Mouse (Mus musculus) adrenal gland, adult 2 months (tissue): ENCODE results near the gene Crim1. TPM values are rescaled to one million over a fixed set of nuclear protein-coding genes. Genes with fewer than 3 reads are reported as not detected.

Experiments
- DNase-seq: peaks from one replicate; pipeline ENCODE4 v3.0.0; 2021
- polyA plus RNA-seq: library from polyadenylated mRNA; depleted of rRNA; stranded (reverse); fragments of >200 nt; gene quantifications from 2 replicates; pipeline ENCODE4 v1.2.3, GENCODE M21; 2012
- total RNA-seq, 2 experiments: library from RNA; stranded (reverse); gene quantifications; 2 replicates each; pipeline ENCODE4 v1.2.3; 2021

Crim1 gene
- total and polyA plus RNA-seq, 3 experiments: 18.8 to 32.5 (median 30.8) TPM

DNA sequence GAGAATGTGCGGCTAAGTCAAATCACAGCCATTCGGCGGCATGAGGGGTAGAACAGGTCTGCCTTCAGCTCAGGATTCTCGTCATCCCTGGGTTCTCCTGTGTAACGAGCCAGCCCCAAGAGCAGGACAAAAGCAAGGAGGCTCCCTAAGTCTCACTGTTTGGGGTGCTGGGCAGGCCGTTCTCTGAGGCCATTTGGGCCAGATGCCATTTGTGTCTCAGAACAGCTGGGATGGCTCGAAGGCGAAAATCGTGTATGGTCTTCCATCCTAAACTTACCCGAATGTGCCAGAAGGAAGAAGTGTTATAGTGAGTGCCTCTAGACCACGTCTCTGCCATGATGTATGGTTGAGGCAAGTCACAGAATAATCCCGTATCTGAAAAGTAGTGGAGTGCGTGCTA, 86.0 kb downstream of the Crim1 start:
- DNase-seq: no peak

DNA sequence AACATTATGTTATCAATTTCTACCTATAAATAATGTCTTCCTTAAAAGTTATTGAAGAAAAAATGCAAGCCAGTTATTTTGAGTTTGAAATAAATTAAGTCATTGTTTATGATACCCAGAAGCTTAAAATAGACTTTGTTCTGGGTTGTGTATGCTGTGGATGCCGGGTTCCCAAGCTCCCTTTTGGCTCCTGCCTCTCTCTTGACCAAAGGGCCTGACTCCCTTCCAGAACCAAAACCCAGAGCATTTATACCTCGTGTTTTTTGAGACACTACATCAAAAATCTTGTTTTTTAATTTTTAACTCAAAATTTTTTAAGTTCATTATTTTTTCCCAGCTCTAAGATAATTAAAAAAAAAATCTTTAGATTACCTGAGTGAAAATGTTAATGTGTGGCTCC, 87.3 kb downstream of the Crim1 start:
- no peak for DNase-seq

DNA sequence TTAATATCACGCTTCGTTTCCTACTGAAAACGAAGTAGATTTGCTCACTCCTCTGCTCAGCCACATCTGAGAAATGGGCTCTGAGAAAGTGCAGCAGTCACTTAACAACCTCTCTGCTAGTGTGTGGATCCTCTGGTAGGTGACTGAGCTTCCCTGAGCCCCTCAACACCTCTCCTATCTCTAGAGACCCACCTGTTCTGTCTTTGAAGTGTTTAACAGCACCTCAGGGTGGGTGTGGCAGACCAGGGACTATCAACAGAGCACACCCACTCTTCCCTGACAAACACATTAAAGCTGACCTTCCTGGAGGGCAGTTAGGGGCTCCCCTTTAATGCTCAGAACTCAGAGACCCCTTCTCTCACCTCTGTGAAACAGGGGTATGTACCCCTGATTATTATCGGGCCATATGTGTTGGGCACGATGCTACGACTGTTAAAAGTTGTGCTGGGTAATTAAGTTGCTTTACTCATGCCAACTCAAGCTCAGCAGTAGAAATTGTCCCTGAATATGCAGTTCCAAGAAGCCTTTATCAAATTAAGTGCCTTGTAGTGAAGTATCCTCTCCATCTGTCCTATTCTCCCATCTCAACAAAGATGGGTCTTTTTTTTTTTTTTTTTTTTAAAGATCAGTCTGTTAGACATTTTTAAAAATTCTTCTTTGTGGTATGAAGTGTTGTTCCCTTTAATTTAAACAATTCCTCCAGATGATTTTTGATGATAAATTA, 90.3 kb downstream of the Crim1 start:
- DNase-seq: no peak

DNA sequence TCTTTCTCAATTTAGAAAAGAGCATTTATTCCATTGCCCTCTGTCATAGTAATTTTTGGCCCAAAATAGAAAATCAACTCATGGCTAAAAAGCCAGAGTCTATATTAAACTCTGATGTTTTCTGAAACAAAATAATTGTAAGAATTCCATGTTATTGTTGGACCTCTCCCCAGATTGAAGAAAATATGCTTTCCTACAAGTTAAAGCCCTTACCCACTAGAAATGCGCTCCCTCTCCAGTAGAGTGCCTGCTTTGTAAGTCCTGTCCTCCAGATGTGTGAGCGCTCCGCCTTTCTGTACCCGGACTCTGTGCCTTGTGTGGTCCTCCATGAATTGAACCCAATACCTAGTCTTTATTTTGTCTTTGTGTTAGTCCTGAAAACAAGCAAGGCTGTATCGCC, 91.0 kb downstream of the Crim1 start:
- no peak for DNase-seq

DNA sequence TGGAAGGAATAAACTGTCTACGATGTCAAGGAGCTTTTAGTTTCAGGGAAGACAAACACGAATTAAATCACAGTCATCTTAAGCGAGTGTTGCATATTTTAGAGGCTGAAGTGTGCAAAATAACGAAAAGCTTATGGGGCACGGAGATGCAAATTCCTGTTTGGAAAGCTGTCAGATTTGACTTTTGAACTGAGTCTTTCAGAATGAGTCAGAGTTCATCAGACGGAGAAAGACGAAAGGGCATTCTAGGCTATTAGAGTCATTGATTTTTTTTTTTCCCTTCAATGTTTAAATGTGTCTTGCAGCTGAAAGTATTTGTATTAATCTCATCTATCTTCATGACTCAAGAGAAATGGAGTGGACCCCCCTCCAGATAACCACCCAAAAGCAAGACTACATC, 92.3 kb downstream of the Crim1 start:
- DNase-seq: no peak

DNA sequence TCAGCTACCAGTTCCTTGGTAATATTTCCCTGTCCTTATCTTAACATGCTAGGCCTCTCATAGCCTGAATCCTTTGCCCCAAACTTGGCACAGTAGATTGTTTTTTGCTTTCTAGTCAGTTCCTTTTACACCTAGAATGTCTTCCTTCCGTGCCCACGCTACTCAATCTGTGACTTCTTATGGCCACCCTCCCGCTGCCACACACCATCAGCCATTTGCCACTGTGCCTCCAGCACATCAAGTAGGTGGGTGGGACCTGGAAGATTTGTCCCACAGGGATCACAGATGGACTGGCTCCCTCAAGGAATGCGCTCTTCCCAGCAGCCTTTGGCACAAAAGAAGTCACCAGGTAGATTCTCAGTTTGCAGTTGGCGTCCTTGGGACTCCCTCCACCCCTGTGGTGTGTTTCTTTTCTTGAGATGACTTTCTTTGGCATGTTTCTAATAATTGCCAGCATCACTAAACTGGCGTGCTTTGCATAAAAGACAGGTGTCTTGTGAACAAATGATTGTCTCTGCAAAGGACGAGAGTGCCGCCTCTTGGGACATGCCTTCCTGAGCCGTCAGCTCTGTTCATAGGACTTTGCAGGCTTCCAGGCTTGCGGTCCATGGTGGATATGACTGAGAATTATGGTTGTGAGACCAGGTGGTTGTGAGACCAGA, 92.9 kb downstream of the Crim1 start:
- DNase-seq: no peak

DNA sequence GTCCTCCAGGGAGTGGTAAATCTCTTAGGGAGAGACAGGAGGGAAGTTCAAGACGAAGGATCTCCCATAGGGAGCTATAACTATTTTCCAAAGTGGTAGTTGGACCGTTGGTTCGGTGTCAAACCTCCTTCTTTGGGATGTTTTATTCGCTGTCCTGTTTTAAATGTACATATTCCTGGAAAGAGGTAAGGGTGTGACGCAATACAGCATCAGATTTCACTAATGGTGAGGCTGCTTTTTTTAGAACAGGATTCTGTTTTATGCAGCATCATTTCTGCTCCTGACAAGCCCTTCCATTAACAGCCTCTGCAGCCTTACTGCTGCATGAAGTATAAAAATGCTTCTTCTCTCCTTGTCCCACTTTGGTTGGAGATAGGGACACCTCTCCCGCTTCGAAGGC, 95.9 kb downstream of the Crim1 start:
- no peak for DNase-seq

DNA sequence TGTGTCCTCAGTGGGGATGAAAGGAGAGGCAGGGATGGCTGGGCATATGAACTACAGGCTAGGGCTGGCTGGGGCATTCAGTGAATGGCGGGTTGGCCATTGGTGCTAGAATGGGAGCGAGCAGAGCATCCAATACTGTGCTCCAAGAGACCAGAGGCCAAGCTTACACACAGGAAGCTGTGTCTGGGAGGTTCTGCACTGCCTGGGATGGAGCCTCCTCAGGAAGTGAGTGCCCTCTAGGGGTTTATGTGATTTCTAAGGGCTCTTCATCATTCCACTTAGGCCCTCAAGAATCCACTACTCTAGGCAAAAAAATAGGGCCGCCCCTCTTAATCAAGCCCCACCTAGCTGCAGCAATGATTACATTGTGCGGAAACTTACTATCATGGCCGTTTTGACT, 98.1 kb downstream of the Crim1 start:
- DNase-seq: no peak

DNA sequence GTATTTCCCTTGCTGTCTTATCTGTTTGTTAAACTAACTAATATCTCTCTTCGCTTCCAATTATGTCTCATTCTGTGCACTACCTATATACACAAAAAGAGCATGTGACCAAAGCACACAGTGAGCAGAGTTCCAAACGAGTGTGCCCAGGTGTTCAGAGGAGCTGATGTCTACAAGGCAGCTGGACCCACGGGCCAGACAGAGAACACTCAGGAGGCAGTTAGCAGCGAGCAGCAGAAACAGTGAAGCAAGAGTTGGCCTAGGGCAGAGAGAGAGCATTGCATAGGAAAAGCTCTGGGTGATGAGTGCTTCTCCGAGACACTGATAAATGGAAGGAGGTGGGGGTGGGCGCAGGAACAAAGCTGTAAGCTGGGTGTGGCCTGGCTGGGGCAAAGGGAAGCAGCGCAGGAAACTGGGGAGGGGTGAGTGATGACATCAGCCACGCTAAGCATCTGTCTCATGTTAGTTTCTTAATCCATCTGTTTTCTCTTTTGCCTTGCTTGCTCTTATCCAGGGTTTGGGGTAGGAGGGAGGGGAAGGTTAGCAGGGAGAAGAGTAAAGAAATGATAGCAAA, 99.0 kb downstream of the Crim1 start:
- DNase-seq: peak; percentile 13

DNA sequence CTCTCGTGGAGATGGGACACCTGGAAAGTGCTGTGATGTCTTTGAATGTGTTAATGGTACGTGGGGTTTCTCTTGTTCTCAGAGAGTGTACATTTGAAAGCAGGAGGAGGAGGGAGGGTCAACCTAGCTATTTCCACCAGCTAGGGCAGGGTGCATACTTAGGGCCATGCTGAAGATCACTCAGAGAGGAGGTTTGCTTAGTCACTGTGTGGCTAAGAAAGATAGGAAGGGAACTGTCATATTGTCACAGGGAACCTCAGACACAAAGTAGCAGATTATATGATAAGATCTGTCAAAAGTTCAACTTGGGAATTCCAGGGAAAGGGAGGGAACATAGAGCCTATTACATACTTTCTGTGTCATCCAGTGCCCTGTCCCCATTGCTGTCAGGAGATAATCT, 103.0 kb downstream of the Crim1 start:
- DNase-seq: no peak

DNA sequence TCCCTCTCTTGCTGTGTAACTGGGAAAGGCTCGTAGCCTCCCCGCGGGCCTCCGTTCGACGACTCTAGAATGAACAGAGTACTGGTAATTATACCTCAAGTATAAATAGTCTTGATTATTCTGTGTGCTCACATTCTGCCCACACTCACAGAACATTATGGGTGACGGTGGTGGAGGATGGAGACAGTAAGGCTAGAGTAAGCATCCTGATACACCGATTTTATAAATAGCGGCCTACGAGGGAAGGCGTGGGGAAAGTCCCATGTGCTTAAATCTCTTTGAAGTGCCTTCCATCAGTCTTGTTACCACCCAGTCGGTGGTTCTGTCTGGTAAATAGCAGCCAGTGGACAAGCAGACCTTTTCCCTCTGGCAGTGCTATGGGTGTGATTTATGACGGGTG, 104.0 kb downstream of the Crim1 start:
- no peak for DNase-seq

DNA sequence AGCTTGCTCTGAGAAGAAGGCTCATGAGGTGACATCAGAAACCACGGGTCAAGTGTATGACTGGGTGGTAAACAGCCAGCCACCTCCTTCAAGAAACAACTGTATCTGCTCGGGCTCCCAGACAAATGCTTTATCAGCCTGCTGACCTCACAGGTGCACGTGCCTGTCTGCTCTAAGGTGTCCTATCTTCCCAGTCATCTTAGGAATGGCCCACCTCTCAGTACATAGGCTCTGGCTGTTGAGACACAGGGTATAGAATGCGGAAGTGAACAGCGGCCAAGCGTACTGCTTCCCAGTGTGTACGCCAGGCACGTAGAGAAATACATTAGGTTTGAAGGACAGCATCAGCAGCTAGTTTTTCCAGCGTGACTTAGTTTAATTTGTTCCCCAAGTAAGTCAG, 106.4 kb downstream of the Crim1 start:
- DNase-seq: no peak

DNA sequence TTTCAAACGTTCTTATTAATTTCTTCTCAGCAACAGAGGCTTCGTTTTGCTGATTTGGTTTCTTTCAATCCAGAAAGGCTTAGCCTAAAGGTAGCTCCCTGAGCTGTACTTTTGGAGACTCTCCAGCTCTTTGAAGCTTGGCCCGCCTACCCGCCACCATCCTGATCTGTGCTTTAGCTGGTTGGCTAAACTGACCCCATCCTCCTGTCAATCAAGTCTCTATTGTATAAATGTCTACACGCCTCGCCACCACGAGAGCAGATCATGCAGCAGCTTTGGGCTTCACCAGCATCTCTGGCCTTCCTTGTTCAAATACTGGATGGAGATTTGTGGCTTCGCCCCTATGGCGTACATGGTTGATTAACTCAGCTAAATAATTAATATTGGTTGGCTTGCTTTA, 108.2 kb downstream of the Crim1 start:
- no peak for DNase-seq

DNA sequence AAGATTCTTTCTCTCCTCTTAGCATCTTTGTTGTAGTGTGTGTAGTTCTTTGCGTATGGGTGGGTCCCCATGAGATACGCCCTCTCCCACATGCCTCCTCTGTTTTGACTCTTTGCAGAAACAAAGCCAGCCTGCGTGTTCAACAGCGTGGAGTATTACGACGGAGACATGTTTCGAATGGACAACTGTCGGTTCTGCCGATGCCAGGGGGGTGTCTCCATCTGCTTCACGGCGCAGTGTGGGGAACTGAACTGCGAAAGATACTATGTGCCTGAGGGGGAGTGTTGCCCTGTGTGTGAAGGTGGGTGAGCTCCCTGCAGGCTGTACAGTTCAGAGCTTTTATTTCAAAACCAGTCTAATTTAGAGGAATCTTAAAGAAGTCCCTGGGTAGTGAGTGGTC, 113.0 kb downstream of the Crim1 start:
- no peak for DNase-seq

DNA sequence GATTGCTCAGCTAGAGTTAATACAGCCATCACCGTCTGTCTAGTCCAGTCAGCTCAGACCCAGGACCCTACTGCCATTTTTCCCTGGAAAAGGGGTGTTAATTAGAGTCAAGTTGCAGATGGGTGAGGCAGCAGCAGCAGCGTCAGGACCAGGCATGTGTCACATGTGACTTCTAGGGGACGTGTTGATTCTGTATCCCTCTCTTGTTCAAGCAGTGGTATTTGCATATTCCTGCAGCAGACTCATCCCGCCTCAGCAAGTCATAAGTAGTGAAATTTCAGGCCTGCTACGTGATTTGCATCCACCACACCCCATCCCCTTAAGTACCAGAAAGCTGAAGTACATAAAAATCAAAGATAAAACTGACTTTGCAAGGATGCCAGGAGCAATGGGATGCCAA, 113.6 kb downstream of the Crim1 start:
- no peak for DNase-seq

DNA sequence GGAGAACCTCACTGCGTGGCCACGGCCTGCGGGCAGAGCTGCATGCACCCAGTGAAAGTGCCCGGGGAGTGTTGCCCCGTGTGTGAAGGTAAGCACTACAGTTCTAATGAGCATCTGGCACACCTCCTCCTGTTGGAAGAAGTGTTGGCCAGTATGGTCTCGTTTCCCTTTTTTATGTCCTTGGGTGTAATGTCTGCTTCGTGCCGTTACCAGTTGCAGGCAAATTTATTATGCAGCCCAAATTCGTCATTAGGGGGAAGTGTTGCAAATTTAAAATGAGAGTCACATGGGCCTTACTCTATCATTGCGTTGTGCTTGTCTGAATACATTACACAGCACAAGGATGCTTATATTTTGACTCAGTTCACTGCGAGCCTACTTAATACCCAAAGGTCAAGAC, 115.6 kb downstream of the Crim1 start:
- no peak for DNase-seq

DNA sequence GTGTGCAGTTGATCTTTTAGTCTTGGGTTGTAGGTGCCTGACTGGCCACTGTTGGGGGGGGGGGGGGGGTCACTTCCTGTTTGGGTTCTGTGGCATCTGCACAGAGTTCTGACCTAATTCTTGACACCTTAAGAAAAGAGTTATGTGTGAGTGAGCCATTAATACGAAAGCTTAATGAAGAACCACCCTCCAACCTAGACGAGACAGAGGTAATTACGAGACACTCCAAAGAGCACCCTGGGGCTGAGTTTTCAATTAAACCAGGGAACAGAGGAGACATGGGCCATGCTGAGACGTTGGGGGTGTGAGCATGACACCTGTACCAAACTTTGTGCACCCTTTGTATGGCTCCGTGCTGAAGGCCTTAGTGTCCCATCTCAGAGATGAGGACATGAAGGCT, 117.3 kb downstream of the Crim1 start:
- no peak for DNase-seq

DNA sequence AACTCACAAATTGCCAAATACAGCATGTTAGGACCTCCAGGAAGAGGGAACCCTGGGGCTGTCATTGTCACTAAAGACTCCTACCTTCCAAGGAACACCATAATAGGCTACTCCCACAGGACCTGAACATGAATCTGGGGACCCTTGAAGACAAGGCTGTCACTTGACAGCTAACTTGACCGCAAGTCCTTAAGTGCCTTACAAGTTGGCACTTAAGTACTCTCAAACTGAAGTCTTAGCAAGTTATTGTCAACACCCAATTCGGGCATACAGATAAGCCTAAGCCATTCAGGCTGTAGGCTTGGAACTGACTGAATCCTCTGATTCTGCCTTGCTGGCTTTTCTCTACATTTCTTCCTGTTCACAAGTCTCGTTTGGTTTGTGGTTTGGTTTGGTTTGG, 118.8 kb downstream of the Crim1 start:
- no peak for DNase-seq

DNA sequence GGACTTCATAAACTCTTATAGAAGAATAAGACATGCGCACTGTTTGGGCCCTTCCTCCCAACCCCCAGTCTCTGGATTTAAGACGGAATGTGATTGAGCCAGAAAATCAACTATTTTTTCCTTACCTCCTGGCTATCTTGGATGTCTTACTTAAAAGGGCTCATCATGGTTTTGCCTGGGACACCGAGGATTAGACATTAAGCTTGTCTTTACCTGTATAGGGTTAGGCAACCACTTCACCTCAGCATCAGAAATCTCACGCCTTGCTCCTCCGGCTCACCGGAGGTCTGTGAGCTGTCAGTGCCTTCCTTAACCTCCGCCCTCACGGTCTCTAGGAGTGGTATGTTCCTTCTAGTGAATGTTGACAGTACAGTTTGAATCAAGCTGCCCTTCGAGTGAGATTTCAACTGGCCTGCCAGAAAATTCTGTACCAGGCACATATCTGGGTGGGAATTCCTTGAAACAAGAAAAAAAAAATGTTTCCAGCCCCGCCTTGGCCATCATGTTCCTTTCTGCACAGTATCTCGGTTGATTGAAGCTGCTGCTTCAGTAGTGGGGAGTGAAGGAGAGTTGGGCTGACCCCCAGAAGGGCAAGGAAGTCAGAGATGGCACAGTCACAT, 121.3 kb downstream of the Crim1 start:
- no peak for DNase-seq

DNA sequence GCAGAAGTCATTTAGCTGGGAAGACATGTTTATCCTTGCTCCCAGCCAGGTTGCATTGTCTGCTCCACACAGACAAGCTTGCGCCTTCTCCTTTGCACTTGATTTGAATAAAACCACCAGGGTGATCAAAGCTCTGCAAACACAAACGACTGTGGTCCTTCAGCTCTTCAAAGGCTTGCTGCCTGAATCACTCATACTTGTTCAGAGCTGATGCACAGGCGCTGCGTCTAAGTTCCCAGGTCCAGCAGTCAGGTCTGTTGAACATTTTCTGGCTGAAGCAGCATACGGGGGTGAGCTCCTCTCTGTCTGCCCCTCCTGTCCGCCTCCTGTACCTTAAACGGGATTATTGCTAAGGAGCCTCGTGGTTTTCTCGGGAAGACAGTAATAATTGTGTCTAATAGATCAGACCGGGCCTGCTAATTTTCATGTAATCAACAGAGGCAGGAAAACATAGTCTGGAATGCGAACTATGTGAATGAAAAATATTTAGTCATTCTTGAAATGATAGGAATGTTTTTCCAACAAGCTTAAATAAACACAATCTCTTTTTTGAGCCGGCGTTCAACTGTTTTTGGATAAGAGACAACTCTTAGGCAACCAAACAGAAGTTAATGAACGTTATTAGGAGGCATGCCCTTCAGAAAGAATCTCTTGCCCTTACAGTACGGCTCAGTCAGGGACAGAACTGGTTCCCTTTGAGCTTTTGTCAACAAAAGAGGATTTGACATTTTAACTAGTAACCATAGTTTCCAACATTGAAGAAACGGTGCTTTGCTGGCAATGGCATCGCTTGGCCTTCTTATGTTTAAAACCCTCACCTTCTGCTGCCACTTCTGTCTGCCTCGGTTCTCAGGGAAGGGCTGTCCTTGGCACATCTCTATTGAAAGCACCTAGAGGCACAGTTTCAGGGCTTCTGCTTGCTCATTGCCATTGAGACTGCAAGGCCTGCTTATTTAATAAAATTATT, 122.6 kb downstream of the Crim1 start:
- peak; percentile 16 for DNase-seq

DNA sequence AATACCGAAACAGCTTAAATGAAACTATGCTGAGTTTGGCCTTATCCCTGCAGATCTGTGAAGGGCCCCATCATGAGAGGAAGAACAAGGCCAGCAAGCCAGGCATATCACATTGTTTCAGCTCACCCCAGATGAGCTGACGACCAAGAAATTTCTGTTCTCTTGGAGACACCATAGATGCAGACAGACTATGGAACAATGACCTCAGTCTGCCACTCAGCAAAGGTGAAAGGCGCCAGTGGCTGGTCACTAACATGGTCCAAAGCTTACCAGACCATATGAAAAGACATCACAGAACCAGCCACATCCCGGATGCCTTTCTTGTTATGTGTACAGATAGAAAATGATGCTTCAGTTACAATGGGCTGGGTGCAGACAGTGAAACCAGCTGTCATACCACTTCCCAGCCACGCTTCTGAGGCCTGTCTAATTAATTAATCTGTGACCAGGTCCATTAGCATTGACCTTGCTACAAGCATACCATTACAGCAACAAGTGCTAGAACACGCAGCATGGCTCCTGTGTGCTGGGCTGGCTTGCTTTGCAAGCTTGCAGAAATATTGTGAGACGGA, 125.8 kb downstream of the Crim1 start:
- no peak for DNase-seq

DNA sequence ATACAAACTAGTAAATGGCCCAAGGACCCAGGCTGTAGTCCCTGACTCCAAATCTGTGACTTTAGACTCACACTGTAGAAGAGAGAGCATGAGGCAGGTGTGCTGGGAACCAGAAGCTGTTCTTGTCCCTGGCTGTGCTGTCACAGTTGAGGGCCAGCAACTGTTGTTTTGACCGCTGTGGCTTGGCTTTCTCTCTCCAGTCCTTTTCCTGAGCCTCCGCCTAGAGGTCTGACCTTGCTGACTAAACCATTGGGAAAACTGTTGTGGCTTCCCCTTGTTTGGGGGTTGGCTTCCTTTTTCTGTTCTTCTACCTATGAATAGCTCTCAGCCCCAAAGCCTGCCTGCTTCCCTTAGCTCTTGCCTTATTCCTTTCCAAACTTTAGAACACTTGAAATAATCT, 126.3 kb downstream of the Crim1 start:
- peak; percentile 41 for DNase-seq
